Mouse (Mus musculus): ENCODE measurements at regions not wholly inside any gene's neighbourhood (a gene's known extent, or its start where the extent isn't known, plus 50 kb on each side); places are given as distances from the start of the nearest gene placed in this dataset.

DNA sequence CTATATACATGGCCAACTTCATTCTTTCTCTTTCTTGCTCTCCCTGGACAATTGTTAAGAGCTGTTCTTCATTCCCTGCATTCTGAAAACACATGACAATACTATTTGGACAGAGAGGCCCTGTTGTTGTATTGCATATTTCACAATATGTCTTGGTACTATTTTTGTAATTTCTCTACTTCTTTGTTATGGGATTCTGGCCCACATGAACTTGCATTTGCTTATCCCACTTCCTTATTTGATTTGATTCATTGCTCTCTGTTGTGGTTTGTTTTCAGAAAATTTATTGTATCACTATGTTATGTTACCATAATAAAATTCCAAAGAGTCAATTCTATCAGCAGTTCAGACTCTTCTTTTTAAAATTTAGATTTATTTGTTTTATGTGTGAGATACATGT lies 215.3 kb downstream of the Nfkbiz start:
- peaks cover 33% of the 10 kb centered on the region for H3K4me1 ChIP-seq (ENCODE audit: control insufficient read depth, insufficient read depth, low read length)
- no peak overlapping the region for H3K4me3 ChIP-seq (ENCODE audit: insufficient read depth, low read length)
- TF ChIP-seq CTCF (IDR thresholded peaks at IDR 0.05; ENCODE audit: low read depth, low read length), result no peak
- no peak for TF ChIP-seq POLR2A (IDR thresholded peaks at IDR 0.05; ENCODE audit: borderline replicate concordance, low read depth, low read length)
- H3K27ac ChIP-seq (ENCODE audit: insufficient read depth, low read depth, low read length), result peak overlapping the region; percentile 91

DNA sequence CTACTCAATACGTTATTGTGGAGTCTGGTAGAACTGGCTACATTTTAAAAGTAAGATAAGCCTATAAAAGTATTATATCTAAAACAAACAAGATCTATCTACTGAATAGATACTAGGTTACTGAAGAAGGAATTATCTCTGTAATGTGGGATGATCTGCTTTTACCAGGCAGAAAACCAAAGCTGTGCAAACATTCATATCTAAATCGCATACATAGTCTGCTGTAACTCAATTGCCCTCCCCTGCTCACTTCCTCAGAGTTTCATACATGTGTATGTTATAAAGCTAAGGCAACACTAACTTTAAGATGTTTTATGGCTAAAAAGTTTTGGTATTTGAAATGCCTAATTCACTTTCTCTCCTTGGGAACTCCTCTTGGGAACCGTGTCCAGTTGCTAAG lies 219.0 kb downstream of the Nfkbiz start:
- TF ChIP-seq CTCF (IDR thresholded peaks at IDR 0.05; ENCODE audit: low read depth, low read length), result no peak
- no peak for TF ChIP-seq POLR2A (IDR thresholded peaks at IDR 0.05; ENCODE audit: borderline replicate concordance, low read depth, low read length)
- Histone ChIP-seq H3K27ac (ENCODE audit: insufficient read depth, low read depth, low read length) (no peak overlapping the region), H3K4me3 (ENCODE audit: insufficient read depth, low read length) (no peak overlapping the region), H3K4me1 (ENCODE audit: control insufficient read depth, insufficient read depth, low read length) (peaks cover 43% of the 10 kb centered on the region)

DNA sequence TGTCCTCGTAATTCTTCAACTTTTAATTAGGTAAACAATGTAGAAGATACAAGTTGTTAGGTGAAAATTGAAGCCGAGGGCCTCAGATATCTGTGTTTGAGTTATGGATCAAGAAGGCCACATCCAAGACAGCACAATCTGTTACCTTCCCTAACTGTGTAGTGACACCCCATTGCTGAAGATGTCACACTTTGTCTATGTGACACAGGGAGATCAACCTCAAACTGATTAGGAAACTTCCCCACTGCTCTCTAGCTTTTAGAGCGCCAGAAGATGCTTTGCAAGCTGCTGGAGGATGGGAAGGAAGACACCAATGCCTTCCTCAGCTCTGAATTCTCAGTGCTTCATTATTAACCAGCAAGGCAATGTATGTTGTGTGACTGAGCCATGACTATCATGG lies 220.7 kb downstream of the Nfkbiz start:
- no peak overlapping the region for H3K4me3 ChIP-seq (ENCODE audit: insufficient read depth, low read length)
- peaks cover 30% of the 10 kb centered on the region for H3K4me1 ChIP-seq (ENCODE audit: control insufficient read depth, insufficient read depth, low read length)
- no peak overlapping the region for H3K27ac ChIP-seq (ENCODE audit: insufficient read depth, low read depth, low read length)
- TF ChIP-seq CTCF (IDR thresholded peaks at IDR 0.05; ENCODE audit: low read depth, low read length), result no peak
- TF ChIP-seq POLR2A (IDR thresholded peaks at IDR 0.05; ENCODE audit: borderline replicate concordance, low read depth, low read length), result no peak

DNA sequence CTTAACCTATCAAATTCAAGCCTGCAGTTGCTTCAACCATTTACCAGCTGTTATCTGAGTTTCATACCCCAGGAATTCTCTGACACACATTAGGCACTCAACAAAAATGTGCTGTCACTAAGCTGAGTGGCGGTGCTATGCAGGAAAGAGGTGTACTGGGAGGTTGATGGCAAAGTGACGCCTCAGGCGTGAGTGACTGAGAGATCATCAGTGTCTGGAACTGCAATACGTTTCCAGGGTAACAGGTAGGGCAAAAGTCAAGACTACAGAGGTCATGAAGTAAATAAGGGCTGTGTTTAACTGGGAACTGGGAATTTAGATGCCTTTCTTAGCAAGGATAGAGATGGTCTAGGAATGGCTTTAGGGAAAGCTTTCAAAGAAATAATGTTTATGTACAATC lies 221.2 kb downstream of the Nfkbiz start:
- no peak overlapping the region for H3K27ac ChIP-seq (ENCODE audit: insufficient read depth, low read depth, low read length)
- no peak for TF ChIP-seq CTCF (IDR thresholded peaks at IDR 0.05; ENCODE audit: low read depth, low read length)
- no peak for TF ChIP-seq POLR2A (IDR thresholded peaks at IDR 0.05; ENCODE audit: borderline replicate concordance, low read depth, low read length)
- H3K4me3 ChIP-seq (ENCODE audit: insufficient read depth, low read length), result no peak overlapping the region
- H3K4me1 ChIP-seq (ENCODE audit: control insufficient read depth, insufficient read depth, low read length), result peaks cover 25% of the 10 kb centered on the region

DNA sequence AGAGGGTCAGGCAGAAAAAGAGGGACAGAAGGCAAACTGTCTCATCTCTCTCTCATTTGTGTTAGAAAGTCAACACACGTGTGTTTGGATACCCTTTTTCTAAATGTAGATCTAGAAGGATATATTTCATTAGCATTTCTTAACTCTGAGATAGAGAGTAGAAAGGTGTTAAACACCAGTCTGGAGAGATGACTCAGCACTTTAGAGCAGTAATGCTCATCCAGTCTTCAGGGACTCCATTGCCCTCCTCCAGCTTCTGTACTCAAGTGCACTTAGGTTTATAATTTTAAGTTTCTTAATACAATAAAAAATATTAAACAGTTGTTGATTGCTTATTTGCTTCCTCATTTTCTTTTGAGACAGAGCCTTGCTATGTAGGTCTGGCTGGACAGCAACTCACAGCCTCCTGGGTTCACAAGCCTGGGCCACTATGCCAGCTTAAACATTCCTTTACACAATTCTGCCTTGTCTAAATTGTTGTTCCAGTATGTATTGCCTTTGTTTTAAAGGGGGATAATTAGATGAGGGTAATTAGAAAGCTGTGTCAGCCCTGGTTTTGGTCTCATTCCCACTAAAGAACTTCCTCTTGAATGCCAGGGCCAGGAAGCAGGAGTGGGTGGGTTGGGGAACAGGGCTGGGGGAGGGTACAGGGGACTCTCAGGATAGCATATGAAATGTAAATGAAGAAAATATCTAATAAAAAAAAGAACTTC lies 222.1 kb downstream of the Nfkbiz start:
- peaks cover 19% of the 10 kb centered on the region for H3K4me1 ChIP-seq (ENCODE audit: control insufficient read depth, insufficient read depth, low read length)
- no peak overlapping the region for H3K4me3 ChIP-seq (ENCODE audit: insufficient read depth, low read length)
- peak overlapping the region; percentile 22; the same call in 1 of the 2 replicates for H3K27ac ChIP-seq (ENCODE audit: insufficient read depth, low read depth, low read length)
- TF ChIP-seq POLR2A (IDR thresholded peaks at IDR 0.05; ENCODE audit: borderline replicate concordance, low read depth, low read length) (no peak), CTCF (IDR thresholded peaks at IDR 0.05; ENCODE audit: low read depth, low read length) (no peak)

DNA sequence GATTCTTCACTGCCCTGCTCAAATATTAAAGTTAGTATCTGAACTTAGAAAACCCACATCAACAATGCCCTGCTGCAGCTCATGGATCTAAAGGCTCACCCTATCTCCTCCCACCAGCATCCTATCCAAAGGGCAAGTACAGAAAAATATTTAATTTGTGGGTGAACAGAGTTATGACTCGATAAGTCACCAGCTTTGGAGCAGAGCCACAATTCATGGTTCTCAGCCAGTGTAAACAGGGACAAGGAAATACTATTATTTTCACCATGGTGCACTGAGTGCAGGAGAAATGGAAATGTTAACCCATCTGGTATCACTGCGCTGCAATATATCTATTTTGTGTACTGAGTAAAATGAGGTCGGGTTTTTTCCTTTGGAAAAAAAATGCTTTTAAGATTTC lies 225.8 kb downstream of the Nfkbiz start:
- TF ChIP-seq POLR2A (IDR thresholded peaks at IDR 0.05; ENCODE audit: borderline replicate concordance, low read depth, low read length), result no peak
- TF ChIP-seq CTCF (IDR thresholded peaks at IDR 0.05; ENCODE audit: low read depth, low read length), result no peak
- Histone ChIP-seq H3K4me1 (ENCODE audit: control insufficient read depth, insufficient read depth, low read length) (peaks cover 17% of the 10 kb centered on the region), H3K4me3 (ENCODE audit: insufficient read depth, low read length) (no peak overlapping the region), H3K27ac (ENCODE audit: insufficient read depth, low read depth, low read length) (no peak overlapping the region)

DNA sequence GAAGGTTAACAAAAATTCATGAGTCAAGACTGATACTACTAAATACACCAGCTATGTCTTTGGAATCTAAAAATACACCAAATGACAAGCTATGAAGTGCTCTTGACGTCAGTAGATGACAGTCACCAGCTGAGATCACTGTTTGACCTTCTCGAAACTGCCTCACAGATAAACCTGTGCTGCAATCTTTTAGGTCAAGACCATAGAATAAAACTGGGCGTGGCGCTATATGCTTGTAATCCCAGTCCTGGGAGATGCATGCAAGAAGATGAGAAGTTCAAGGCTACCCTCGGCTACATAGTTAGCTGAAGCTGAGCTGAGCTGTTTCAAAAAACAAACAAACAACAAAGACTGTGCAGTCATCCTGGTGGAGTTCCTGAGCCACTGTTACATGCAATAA lies 226.7 kb downstream of the Nfkbiz start:
- TF ChIP-seq POLR2A (IDR thresholded peaks at IDR 0.05; ENCODE audit: borderline replicate concordance, low read depth, low read length) (no peak), CTCF (IDR thresholded peaks at IDR 0.05; ENCODE audit: low read depth, low read length) (no peak)
- Histone ChIP-seq H3K4me3 (ENCODE audit: insufficient read depth, low read length) (no peak overlapping the region), H3K27ac (ENCODE audit: insufficient read depth, low read depth, low read length) (no peak overlapping the region), H3K4me1 (ENCODE audit: control insufficient read depth, insufficient read depth, low read length) (peaks cover 17% of the 10 kb centered on the region)

DNA sequence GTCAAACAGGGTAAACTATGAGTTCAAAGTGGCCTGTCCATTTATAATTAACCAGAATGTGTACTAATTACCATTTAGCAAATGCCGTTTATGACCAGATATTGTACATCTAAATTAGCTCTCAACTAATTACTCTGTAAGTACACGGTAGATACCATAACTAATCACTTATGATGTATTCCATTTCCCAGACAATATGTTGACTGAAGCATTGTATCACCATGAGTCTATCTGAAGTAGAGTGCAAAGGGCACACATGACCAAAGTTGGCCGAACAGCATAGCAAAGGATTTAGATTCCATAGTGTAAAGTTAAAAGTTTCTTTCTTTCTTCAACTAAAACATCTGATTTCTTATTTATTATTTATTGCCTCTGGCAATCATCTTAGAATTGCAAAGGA lies 227.5 kb downstream of the Nfkbiz start:
- TF ChIP-seq CTCF (IDR thresholded peaks at IDR 0.05; ENCODE audit: low read depth, low read length) (no peak), POLR2A (IDR thresholded peaks at IDR 0.05; ENCODE audit: borderline replicate concordance, low read depth, low read length) (no peak)
- H3K4me3 ChIP-seq (ENCODE audit: insufficient read depth, low read length), result no peak overlapping the region
- peaks cover 10% of the 10 kb centered on the region for H3K4me1 ChIP-seq (ENCODE audit: control insufficient read depth, insufficient read depth, low read length)
- no peak overlapping the region for H3K27ac ChIP-seq (ENCODE audit: insufficient read depth, low read depth, low read length)

DNA sequence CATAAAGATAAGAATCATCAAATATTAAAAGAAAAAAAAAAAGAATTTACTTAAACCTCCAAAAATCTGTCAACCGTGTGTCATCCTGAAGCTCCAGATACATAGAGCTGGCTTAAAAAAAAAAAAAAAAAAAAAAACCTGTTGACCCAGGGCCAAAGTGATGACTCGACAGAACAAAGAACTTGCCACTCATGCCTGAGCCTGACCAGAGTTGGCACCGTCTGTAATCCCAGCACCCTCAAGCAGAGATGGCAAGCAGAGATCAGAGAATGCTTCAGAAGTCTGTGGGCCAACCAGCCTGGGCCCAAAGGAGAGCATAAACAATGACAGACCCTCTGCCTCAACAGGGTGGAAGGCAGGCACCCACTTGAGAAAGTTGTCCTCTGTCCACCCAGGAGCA lies 230.3 kb downstream of the Nfkbiz start:
- Histone ChIP-seq H3K4me1 (ENCODE audit: control insufficient read depth, insufficient read depth, low read length) (no peaks in the 10 kb centered on the region), H3K27ac (ENCODE audit: insufficient read depth, low read depth, low read length) (no peak overlapping the region), H3K4me3 (ENCODE audit: insufficient read depth, low read length) (no peak overlapping the region)
- TF ChIP-seq POLR2A (IDR thresholded peaks at IDR 0.05; ENCODE audit: borderline replicate concordance, low read depth, low read length), result no peak
- no peak for TF ChIP-seq CTCF (IDR thresholded peaks at IDR 0.05; ENCODE audit: low read depth, low read length)

DNA sequence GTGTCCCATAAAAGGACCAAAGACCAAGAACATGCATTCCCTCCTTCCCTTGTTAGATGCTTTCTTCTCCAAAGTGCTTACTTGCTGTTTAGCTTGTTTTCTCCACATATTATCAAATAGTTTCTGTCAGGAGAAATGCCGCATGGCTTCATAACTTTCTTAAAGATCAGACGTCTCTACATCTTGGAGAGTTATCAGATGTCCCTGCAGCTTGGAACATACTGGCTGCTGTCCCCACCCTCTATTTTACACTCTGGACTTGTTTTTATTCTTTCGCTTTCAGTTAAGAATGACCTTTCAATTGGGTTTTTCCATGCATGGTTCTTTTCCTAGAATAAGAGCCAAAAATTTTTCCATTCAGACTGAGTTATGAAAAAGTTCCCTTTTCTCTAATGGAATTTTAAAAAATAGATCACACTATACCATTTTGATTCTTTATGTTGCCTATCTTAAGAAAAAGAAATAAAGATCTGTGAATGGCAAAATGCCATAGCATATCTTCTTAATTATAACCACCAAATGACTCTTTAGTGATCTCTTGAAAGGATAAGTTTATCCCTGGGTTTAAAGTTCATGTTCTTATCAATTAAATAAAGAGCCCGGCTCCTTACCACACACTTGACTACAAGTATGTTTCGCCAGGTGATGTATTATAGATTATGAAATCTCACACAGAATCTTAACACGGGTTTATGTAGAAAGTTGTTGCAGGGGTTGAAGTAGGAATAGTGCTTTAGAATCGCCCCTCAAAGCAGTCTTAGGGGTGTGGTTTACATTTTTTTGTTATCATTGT lies 232.1 kb downstream of the Nfkbiz start:
- Histone ChIP-seq H3K27ac (ENCODE audit: insufficient read depth, low read depth, low read length) (no peak overlapping the region), H3K4me1 (ENCODE audit: control insufficient read depth, insufficient read depth, low read length) (no peaks in the 10 kb centered on the region), H3K4me3 (ENCODE audit: insufficient read depth, low read length) (no peak overlapping the region)
- TF ChIP-seq CTCF (IDR thresholded peaks at IDR 0.05; ENCODE audit: low read depth, low read length) (no peak), POLR2A (IDR thresholded peaks at IDR 0.05; ENCODE audit: borderline replicate concordance, low read depth, low read length) (no peak)

Measured in bone marrow macrophage, adult 2 months (primary cell).